8 mouse cellular contexts compared by ENCODE assay signal in the genomic region with DNA sequence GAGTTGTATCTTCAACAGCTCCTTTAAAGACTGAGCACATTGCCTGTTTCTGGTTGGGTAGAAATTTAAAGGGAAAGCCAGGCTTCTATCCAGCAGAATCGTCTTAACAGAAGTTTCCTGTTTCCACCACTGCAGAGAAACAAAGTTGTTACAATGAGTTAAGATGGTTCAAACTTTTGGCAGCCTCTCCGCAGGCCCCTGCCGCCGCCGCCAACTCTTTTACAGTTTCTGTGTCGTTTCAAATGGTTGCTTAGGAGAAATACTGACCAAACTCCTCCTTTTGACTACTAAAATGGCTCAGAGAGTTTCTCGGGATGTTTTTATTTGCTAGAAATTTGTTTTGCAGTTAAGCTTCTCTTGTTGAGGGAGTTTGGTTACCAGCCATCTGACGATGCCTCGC.
A peak's percentile ranks its signal among the peaks of the same experiment; 100 is the strongest.
DNase-seq lines count a peak whose midpoint lies in the region; ATAC-seq lines count a peak whose summit lies in the region.

No protein-coding gene starts in this region.

- peak overlapping the region; percentile 45; the same call in 1 of the 2 replicates for H3K27ac ChIP-seq in hindbrain, embryonic 13.5 days
- H3K27ac ChIP-seq in hindbrain, embryonic 12.5 days, result no peak overlapping the region
- H3K27ac ChIP-seq in neural tube, embryonic 13.5 days (replicated peaks), result peak overlapping the region; percentile 57

- H3K36me3 ChIP-seq in hindbrain, embryonic 13.5 days, result no peaks in the 10 kb centered on the region
- H3K36me3 ChIP-seq in hindbrain, embryonic 12.5 days, result no peaks in the 10 kb centered on the region
- H3K36me3 ChIP-seq in neural tube, embryonic 13.5 days, result no peaks in the 10 kb centered on the region

- no peak overlapping the region for H3K9ac ChIP-seq in hindbrain, embryonic 13.5 days
- H3K9ac ChIP-seq in hindbrain, embryonic 12.5 days, result no peak overlapping the region
- H3K9ac ChIP-seq in neural tube, embryonic 13.5 days, result no peak overlapping the region

- peaks cover 26% of the 10 kb centered on the region for H3K4me1 ChIP-seq in hindbrain, embryonic 13.5 days (replicated peaks)
- peaks cover 19% of the 10 kb centered on the region for H3K4me1 ChIP-seq in hindbrain, embryonic 12.5 days
- peaks cover 30% of the 10 kb centered on the region for H3K4me1 ChIP-seq in neural tube, embryonic 13.5 days (replicated peaks)

- H3K4me2 ChIP-seq in hindbrain, embryonic 13.5 days, result no peak overlapping the region; the same call in 1 of the 2 replicates
- H3K4me2 ChIP-seq in hindbrain, embryonic 12.5 days (replicated peaks), result no peak overlapping the region
- peak overlapping the region; percentile 13; the same call in 1 of the 2 replicates for H3K4me2 ChIP-seq in neural tube, embryonic 13.5 days

- no peak for ATAC-seq in hindbrain, embryonic 13.5 days (ENCODE audit: low FRiP score)
- no peak for ATAC-seq in hindbrain, embryonic 12.5 days (ENCODE audit: low FRiP score)
- peak; percentile 23; the same call in 1 of the 2 replicates for ATAC-seq in common myeloid progenitor, adult 5-6 weeks (replicated peaks; ENCODE audit: low read depth, poor library complexity, severe bottlenecking)
- ATAC-seq in neural tube, embryonic 13.5 days (ENCODE audit: low read depth), result no peak
- ATAC-seq in cerebellum, adult (ENCODE audit: insufficient number of reproducible peaks, low FRiP score, low TSS enrichment), result no peak

- WGBS in hindbrain, embryonic 13.5 days, result 20% methylated on average over 9 of the region's 9 CpGs
- WGBS in hindbrain, embryonic 12.5 days, result 16% methylated on average over 9 of the region's 9 CpGs
- WGBS in neural tube, embryonic 13.5 days, result 12% methylated on average over 9 of the region's 9 CpGs

- H3K4me3 ChIP-seq in hindbrain, embryonic 13.5 days, result no peak overlapping the region
- H3K4me3 ChIP-seq in hindbrain, embryonic 12.5 days, result no peak overlapping the region
- H3K4me3 ChIP-seq in neural tube, embryonic 13.5 days, result no peak overlapping the region

- DNase-seq in heart, adult 8-10 months (ENCODE audit: low spot score), result peak; percentile 78
- DNase-seq in kidney, postnatal 4 days, result peak; percentile 67 to 76
- DNase-seq in thymus, postnatal 25 days, result no peak

- H3K27me3 ChIP-seq in hindbrain, embryonic 13.5 days, result peaks cover 24% of the 10 kb centered on the region; the same call in 1 of the 2 replicates
- H3K27me3 ChIP-seq in hindbrain, embryonic 12.5 days, result peaks cover 15% of the 10 kb centered on the region
- peaks cover 29% of the 10 kb centered on the region for H3K27me3 ChIP-seq in neural tube, embryonic 13.5 days

- H3K9me3 ChIP-seq in hindbrain, embryonic 13.5 days, result no peaks in the 10 kb centered on the region
- no peaks in the 10 kb centered on the region for H3K9me3 ChIP-seq in hindbrain, embryonic 12.5 days (replicated peaks)
- no peaks in the 10 kb centered on the region for H3K9me3 ChIP-seq in neural tube, embryonic 13.5 days
